Mouse (Mus musculus) heart, adult 2 months (tissue): Measurements from ENCODE around the gene Ppp1r12b.

Source experiments
- CTCF ChIP-seq: fragments of 200-600 bp; IDR thresholded peaks from 2 replicates; pipeline ENCODE4 v1.8.1; 2022; ENCODE audit warnings: antibody characterized with exemption, mild to moderate bottlenecking, moderate library complexity
- EP300 ChIP-seq: fragments of 200-500 bp; IDR thresholded peaks from 2 replicates; pipeline ENCODE4 v1.6.1; 2011; ENCODE audit warnings: low read depth, low read length, control low read depth; ENCODE audit not compliant: insufficient read depth
- POLR2A ChIP-seq: fragments of 200-500 bp; IDR thresholded peaks from 2 replicates; pipeline ENCODE4 v1.6.1; 2011; ENCODE audit warnings: mild to moderate bottlenecking, low read depth, low read length, control low read depth; ENCODE audit not compliant: insufficient read depth

- no peak for TF ChIP-seq EP300
- no peak for TF ChIP-seq POLR2A
- TF ChIP-seq CTCF = no peak
Measured at GRCm38 (mm10) chr1:134763776-134764438, 191.8 kb downstream of the Ppp1r12b start.
